Mouse (Mus musculus) lung, postnatal 0 days (tissue): ENCODE measurements at regions not wholly inside any gene's neighbourhood (a gene's known extent, or its start where the extent isn't known, plus 50 kb on each side); places are given as distances from the start of the nearest gene placed in this dataset.

ENCODE experiments used
- ATAC-seq: fragments of 200-750 bp; cut with Nextera tagmentation; 2 replicates; pipeline ENCODE4 v1.8.0; 2017; ENCODE audit warnings: moderate library complexity
- DNase-seq: peaks from one replicate; pipeline ENCODE4 v3.0.0-alpha.2; 2016; ENCODE audit warnings: low spot score
- H3K27ac ChIP-seq: fragments of 300-500 bp; sonication (generic); 2 replicates; pipeline ENCODE4 v1.5.1; 2014; ENCODE audit warnings: antibody characterized with exemption, mild to moderate bottlenecking, low read length, mixed read lengths
- H3K27me3 ChIP-seq: fragments of 300-500 bp; sonication (generic); replicated peaks from 2 replicates; pipeline ENCODE4 v1.6.1; 2014; ENCODE audit warnings: low read length, mixed read lengths; ENCODE audit not compliant: insufficient read depth
- H3K36me3 ChIP-seq: fragments of 300-500 bp; sonication (generic); 2 replicates; pipeline ENCODE4 v1.6.1; 2014; ENCODE audit warnings: low read length, mixed read lengths; ENCODE audit not compliant: insufficient read depth
- H3K4me1 ChIP-seq: fragments of 300-500 bp; sonication (generic); 2 replicates; pipeline ENCODE4 v1.6.1; 2014; ENCODE audit warnings: antibody characterized with exemption, low read depth, low read length, mixed read lengths; ENCODE audit not compliant: insufficient read depth
- H3K4me2 ChIP-seq: fragments of 300-500 bp; sonication (generic); replicated peaks from 2 replicates; pipeline ENCODE4 v1.6.1; 2014; ENCODE audit warnings: low read depth, mild to moderate bottlenecking, low read length, moderate library complexity, mixed read lengths
- H3K4me3 ChIP-seq: fragments of 300-500 bp; sonication (generic); 2 replicates; pipeline ENCODE4 v1.5.1; 2014; ENCODE audit warnings: low read depth, low read length
- H3K9ac ChIP-seq: fragments of 300-500 bp; sonication (generic); replicated peaks from 2 replicates; pipeline ENCODE4 v1.6.1; 2014; ENCODE audit warnings: low read depth, mild to moderate bottlenecking
- H3K9me3 ChIP-seq: fragments of 300-500 bp; sonication (generic); 2 replicates; pipeline ENCODE4 v1.6.1; 2016; ENCODE audit warnings: low read length, mixed read lengths
- CTCF ChIP-seq: IDR thresholded peaks from 2 replicates; pipeline ENCODE4 v1.5.1; 2016; ENCODE audit warnings: antibody characterized with exemption, mild to moderate bottlenecking
- EP300 ChIP-seq: IDR thresholded peaks from 2 replicates; pipeline ENCODE4 v1.6.1; 2016; ENCODE audit warnings: antibody characterized with exemption, mild to moderate bottlenecking, control low read depth
- WGBS: fragments of 180-500 bp; shearing (Covaris S2); extraction: QIAGEN DNeasy Blood & Tissue Kit; methylation state at CpG from one replicate; pipeline ENCODE4 v1.1.7; 2014; 5-methylcytosine and 5-hydroxymethylcytosine counted together

GRCm38 (mm10) chr10:44744221-44744620 lies 215.9 kb upstream of the Prdm1 start:
- H3K9me3 ChIP-seq: no peaks in the 10 kb centered on the region
- no peak overlapping the region for H3K4me2 ChIP-seq
- 38% methylated on average over 2 of the region's 2 CpGs for WGBS
- DNase-seq: no peak
- no peak overlapping the region for H3K9ac ChIP-seq
- H3K27me3 ChIP-seq: no peaks in the 10 kb centered on the region
- no peaks in the 10 kb centered on the region for H3K36me3 ChIP-seq
- ATAC-seq: no peak
- H3K27ac ChIP-seq: no peak overlapping the region
- H3K4me3 ChIP-seq: no peak overlapping the region
- H3K4me1 ChIP-seq: no peaks in the 10 kb centered on the region
- no peak for TF ChIP-seq EP300
- no peak for TF ChIP-seq CTCF

GRCm38 (mm10) chr10:44733641-44734040 lies 205.3 kb upstream of the Prdm1 start:
- Histone ChIP-seq H3K9ac (no peak overlapping the region), H3K9me3 (no peaks in the 10 kb centered on the region), H3K4me1 (no peaks in the 10 kb centered on the region), H3K36me3 (no peaks in the 10 kb centered on the region), H3K27ac (no peak overlapping the region), H3K4me2 (no peak overlapping the region), H3K27me3 (no peaks in the 10 kb centered on the region), H3K4me3 (no peak overlapping the region)
- TF ChIP-seq EP300 (no peak), CTCF (no peak)
- ATAC-seq (peak; percentile 41; the same call in 1 of the 2 replicates), DNase-seq (no peak)
- 67% methylated on average over 5 of the region's 5 CpGs for WGBS

GRCm38 (mm10) chr10:44730721-44731120 lies 202.4 kb upstream of the Prdm1 start:
- Histone ChIP-seq H3K4me2 (no peak overlapping the region), H3K9ac (no peak overlapping the region), H3K36me3 (no peaks in the 10 kb centered on the region), H3K4me3 (no peak overlapping the region), H3K4me1 (no peaks in the 10 kb centered on the region), H3K27ac (no peak overlapping the region), H3K9me3 (no peaks in the 10 kb centered on the region), H3K27me3 (no peaks in the 10 kb centered on the region)
- no peak for TF ChIP-seq CTCF
- no peak for TF ChIP-seq EP300
- 71% methylated on average over 8 of the region's 8 CpGs for WGBS
- DNase-seq (no peak), ATAC-seq (no peak; the same call in 1 of the 2 replicates)

- H3K9ac ChIP-seq: no peak overlapping the region
- no peaks in the 10 kb centered on the region for H3K27me3 ChIP-seq
- ATAC-seq (no peak), DNase-seq (no peak)
- no peaks in the 10 kb centered on the region for H3K9me3 ChIP-seq
- H3K36me3 ChIP-seq: no peaks in the 10 kb centered on the region
- no peaks in the 10 kb centered on the region for H3K4me1 ChIP-seq
- no peak overlapping the region for H3K27ac ChIP-seq
- no peak overlapping the region for H3K4me3 ChIP-seq
- TF ChIP-seq CTCF: no peak
- no peak for TF ChIP-seq EP300
- WGBS: 74% methylated on average over 4 of the region's 4 CpGs
- no peak overlapping the region for H3K4me2 ChIP-seq
These were observed 200.7 kb upstream of the Prdm1 start for GRCm38 (mm10) chr10:44728963-44729362.

- Histone ChIP-seq H3K27me3 (no peaks in the 10 kb centered on the region), H3K36me3 (no peaks in the 10 kb centered on the region), H3K9me3 (no peaks in the 10 kb centered on the region), H3K4me2 (no peak overlapping the region), H3K9ac (no peak overlapping the region), H3K4me1 (no peaks in the 10 kb centered on the region), H3K4me3 (no peak overlapping the region), H3K27ac (no peak overlapping the region)
- no peak for TF ChIP-seq EP300
- no peak for TF ChIP-seq CTCF
- no peak for ATAC-seq
- WGBS: 68% methylated on average over 3 of the region's 3 CpGs
- no peak for DNase-seq
These were observed 196.3 kb upstream of the Prdm1 start for GRCm38 (mm10) chr10:44724575-44724974.

GRCm38 (mm10) chr10:44723845-44724244 lies 195.5 kb upstream of the Prdm1 start:
- WGBS: 31% methylated on average over 1 of the region's 1 CpGs

GRCm38 (mm10) chr10:44723321-44723720 lies 195.0 kb upstream of the Prdm1 start:
- no peak overlapping the region for H3K9ac ChIP-seq
- DNase-seq (no peak), ATAC-seq (no peak)
- no peak overlapping the region for H3K27ac ChIP-seq
- no peaks in the 10 kb centered on the region for H3K9me3 ChIP-seq
- no peaks in the 10 kb centered on the region for H3K4me1 ChIP-seq
- TF ChIP-seq CTCF: no peak
- no peak for TF ChIP-seq EP300
- H3K36me3 ChIP-seq: no peaks in the 10 kb centered on the region
- 63% methylated on average over 5 of the region's 5 CpGs for WGBS
- no peaks in the 10 kb centered on the region for H3K27me3 ChIP-seq
- no peak overlapping the region for H3K4me3 ChIP-seq
- no peak overlapping the region for H3K4me2 ChIP-seq

More at GRCm38 (mm10) chr10:44723845-44724244, 195.5 kb upstream of the Prdm1 start:
- DNase-seq (peak; percentile 64), ATAC-seq (peak; percentile 37; the same call in 1 of the 2 replicates)
- Histone ChIP-seq H3K9me3 (no peaks in the 10 kb centered on the region), H3K4me1 (no peaks in the 10 kb centered on the region), H3K36me3 (no peaks in the 10 kb centered on the region), H3K4me2 (no peak overlapping the region), H3K27me3 (no peaks in the 10 kb centered on the region), H3K4me3 (no peak overlapping the region), H3K9ac (no peak overlapping the region), H3K27ac (no peak overlapping the region)
- peak; percentile 35 for TF ChIP-seq CTCF
- no peak for TF ChIP-seq EP300
